Mouse (Mus musculus) forebrain, embryonic 12.5 days (tissue): ENCODE data around the gene Slc22a12. TPM values are rescaled to one million over a fixed set of nuclear protein-coding genes. Genes with fewer than 3 reads are reported as not detected.

Source experiments
- ATAC-seq: fragments of 200-750 bp; cut with Nextera tagmentation; 2 replicates; pipeline ENCODE4 v1.8.0; 2017; ENCODE audit warnings: moderate TSS enrichment; ENCODE audit not compliant: low FRiP score
- H3K27ac ChIP-seq: fragments of 300-500 bp; sonication (generic); 2 replicates; pipeline ENCODE4 v1.5.1; 2016; ENCODE audit warnings: mild to moderate bottlenecking
- H3K27me3 ChIP-seq: fragments of 300-500 bp; sonication (generic); 2 replicates; pipeline ENCODE4 v1.6.1; 2016; ENCODE audit warnings: mild to moderate bottlenecking
- H3K36me3 ChIP-seq: fragments of 300-500 bp; sonication (generic); replicated peaks from 2 replicates; pipeline ENCODE4 v1.6.1; 2016; ENCODE audit warnings: mild to moderate bottlenecking
- H3K4me1 ChIP-seq: fragments of 300-500 bp; sonication (generic); 2 replicates; pipeline ENCODE4 v1.6.1; 2016
- H3K4me2 ChIP-seq: fragments of 300-500 bp; sonication (generic); 2 replicates; pipeline ENCODE4 v1.6.1; 2016; ENCODE audit warnings: mild to moderate bottlenecking, moderate library complexity
- H3K4me3 ChIP-seq: fragments of 300-500 bp; sonication (generic); replicated peaks from 2 replicates; pipeline ENCODE4 v1.5.1; 2016; ENCODE audit warnings: mild to moderate bottlenecking
- H3K9ac ChIP-seq: fragments of 300-500 bp; sonication (generic); 2 replicates; pipeline ENCODE4 v1.6.1; 2016; ENCODE audit warnings: mild to moderate bottlenecking
- H3K9me3 ChIP-seq: fragments of 300-500 bp; sonication (generic); 2 replicates; pipeline ENCODE4 v1.6.1; 2016
- WGBS: fragments of 180-500 bp; shearing (Covaris S2); methylation state at CpG from one replicate; pipeline ENCODE4 v1.1.7; 2016; 5-methylcytosine and 5-hydroxymethylcytosine counted together
- polyA plus RNA-seq: library from polyadenylated mRNA; unstranded; fragments of >200 nt; fragmentation: Nextera tagmentation; extraction: Ambion mirVana; gene quantifications from 2 replicates; pipeline ENCODE4 v1.2.1, GENCODE M21; 2016

Slc22a12 gene
- polyA plus RNA-seq, 1 experiment from 2014 or later, result not detected

DNA sequence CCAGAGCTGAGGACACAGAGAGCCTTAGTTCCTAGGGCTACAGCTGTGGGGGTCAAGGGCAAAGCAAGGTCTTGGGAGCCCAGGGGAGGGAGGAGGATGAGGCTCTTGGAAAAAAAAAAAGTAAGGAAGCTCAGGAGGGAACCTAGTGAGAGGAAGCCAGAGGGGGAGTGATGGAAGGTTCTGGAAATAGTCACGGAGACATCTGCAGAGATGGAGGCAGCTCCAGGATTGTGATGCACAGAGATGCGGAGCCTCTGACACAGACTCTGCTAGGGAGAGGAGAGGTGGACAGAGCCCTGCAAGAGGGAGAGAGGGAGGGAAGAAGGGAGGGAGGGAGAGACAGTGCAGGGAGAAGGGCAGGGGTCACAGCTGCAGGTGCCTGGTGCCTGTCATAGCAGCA, 32.3 kb downstream of the Slc22a12 start:
- Histone ChIP-seq H3K4me3 (no peak overlapping the region), H3K27ac (no peak overlapping the region), H3K27me3 (no peaks in the 10 kb centered on the region; the same call in 1 of the 2 replicates)

DNA sequence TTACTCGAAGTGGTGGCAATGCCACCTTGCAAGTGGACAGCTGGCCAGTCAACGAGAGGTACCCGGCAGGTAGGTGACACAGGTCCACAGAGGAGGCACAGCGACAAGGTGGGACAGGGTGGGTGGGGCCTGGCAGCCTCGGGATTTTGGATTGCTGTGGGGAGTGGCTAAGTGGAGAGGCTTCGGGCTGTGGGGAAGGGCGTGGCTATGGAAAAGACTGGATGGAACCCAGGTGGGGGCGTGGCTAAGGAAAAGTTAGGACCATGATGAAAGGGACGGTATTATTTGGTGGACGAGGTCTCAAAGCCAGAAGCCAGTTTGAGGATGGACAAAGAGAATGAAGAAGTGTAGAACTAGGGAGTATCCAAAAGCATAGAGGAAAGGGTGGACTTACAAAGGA, 33.0 kb downstream of the Slc22a12 start:
- no peak overlapping the region for H3K4me3 ChIP-seq
- H3K36me3 ChIP-seq, result peaks cover 37% of the 10 kb centered on the region
- H3K4me2 ChIP-seq, result no peak overlapping the region
- no peak overlapping the region for H3K9ac ChIP-seq
- no peaks in the 10 kb centered on the region for H3K9me3 ChIP-seq
- ATAC-seq, result no peak
- H3K27ac ChIP-seq, result no peak overlapping the region
- peaks cover 46% of the 10 kb centered on the region for H3K4me1 ChIP-seq
- no peaks in the 10 kb centered on the region; the same call in 1 of the 2 replicates for H3K27me3 ChIP-seq
- 81% methylated on average over 10 of the region's 10 CpGs for WGBS

More for the DNA sequence above, 32.3 kb downstream of the Slc22a12 start:
- peaks cover 31% of the 10 kb centered on the region for H3K36me3 ChIP-seq
- no peaks in the 10 kb centered on the region for H3K9me3 ChIP-seq
- no peak overlapping the region for H3K4me2 ChIP-seq
- no peak overlapping the region for H3K9ac ChIP-seq
- ATAC-seq, result no peak
- 92% methylated on average over 2 of the region's 2 CpGs for WGBS
- H3K4me1 ChIP-seq, result peaks cover 44% of the 10 kb centered on the region

DNA sequence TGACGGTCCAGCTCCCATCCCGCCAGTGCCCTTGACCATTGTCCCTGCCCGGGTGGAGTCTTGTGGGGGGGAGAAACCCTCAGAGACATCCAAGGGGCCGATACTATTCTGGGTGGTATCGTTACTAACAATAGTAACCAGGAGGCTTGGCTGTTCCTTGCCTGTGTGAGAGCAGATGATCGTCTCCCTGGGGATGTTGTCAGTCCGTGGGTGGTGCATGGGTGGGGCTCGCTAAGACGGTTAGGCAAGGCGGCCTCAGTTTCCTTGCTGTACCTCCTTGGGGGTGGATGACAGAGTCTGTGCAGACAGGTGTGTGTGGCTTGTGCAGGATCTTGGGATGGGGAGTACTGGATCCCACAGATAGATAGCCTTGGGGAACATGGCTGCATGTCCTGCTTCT, 35.4 kb downstream of the Slc22a12 start:
- Histone ChIP-seq H3K4me3 (no peak overlapping the region), H3K9ac (no peak overlapping the region), H3K9me3 (no peaks in the 10 kb centered on the region), H3K27me3 (no peaks in the 10 kb centered on the region; the same call in 1 of the 2 replicates), H3K36me3 (peaks cover 35% of the 10 kb centered on the region), H3K4me2 (no peak overlapping the region), H3K4me1 (peaks cover 47% of the 10 kb centered on the region), H3K27ac (no peak overlapping the region)
- 62% methylated on average over 10 of the region's 10 CpGs for whole genome bisulfite sequencing
- ATAC-seq, result no peak

DNA sequence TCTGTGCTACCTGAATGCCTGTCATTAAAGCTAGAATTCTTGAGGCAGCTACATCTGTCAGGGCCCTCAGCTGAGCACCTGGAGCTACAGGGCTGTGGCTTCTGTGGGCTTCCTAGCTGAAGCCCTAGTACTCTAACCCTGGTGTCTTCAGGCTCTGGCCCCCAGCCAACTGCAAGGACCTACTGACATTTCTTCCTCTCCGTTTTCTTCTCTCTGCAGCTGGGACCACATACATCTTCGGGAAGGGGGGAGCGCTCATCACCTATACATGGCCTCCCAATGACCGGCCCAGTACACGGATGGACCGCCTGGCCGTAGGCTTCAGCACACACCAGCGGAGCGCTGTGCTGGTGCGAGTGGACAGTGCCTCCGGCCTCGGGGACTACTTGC, 38.2 kb downstream of the Slc22a12 start:
- no peaks in the 10 kb centered on the region for H3K9me3 ChIP-seq
- H3K4me1 ChIP-seq, result peaks cover 70% of the 10 kb centered on the region
- peaks cover 12% of the 10 kb centered on the region for H3K27me3 ChIP-seq
- no peak overlapping the region for H3K4me3 ChIP-seq
- peaks cover 20% of the 10 kb centered on the region for H3K36me3 ChIP-seq
- WGBS, result 89% methylated on average over 12 of the region's 12 CpGs
- peak overlapping the region; percentile 50 for H3K27ac ChIP-seq
- ATAC-seq, result no peak
- peak overlapping the region; percentile 6; the same call in 1 of the 2 replicates for H3K4me2 ChIP-seq
- peak overlapping the region; percentile 33; the same call in 1 of the 2 replicates for H3K9ac ChIP-seq

DNA sequence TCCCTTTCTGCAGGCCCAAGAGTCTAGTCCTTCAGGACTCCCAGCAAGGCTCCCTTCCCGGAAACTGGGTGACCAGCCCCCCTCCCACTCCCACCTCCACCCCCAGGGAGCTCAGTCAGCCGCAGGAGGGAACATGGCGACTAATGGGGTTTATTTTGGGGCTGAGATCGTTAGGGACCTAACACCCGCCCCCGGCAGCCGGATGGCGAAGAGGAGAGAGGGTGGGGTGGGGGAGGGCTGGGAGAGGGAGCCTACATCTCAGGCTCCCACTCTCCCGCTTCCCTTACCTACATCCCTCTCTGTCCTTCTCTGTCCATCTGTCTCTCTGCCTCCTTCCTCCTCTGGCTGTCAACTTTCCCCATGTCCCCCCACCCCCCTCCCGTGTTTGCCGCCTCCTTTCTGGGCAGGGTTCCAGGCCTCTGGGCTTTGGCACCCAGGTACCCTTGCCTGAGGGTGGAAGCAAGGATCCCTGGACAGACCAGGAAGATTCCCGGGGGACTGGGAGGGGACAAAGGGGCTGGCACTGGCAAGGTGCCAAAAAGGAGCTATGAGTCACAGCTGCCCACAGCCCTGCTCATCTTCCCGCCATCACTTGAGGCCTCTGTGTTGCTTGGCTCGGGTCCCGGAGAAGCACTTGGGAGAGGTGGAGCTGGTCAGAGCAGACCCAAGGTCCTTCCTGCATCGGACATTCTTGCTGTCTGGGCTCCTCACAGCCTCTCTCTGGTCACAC, 38.7 kb downstream of the Slc22a12 start:
- H3K9me3 ChIP-seq, result no peaks in the 10 kb centered on the region
- peak; percentile 4; the same call in 1 of the 2 replicates for ATAC-seq
- no peak overlapping the region for H3K4me3 ChIP-seq
- peaks cover 15% of the 10 kb centered on the region for H3K36me3 ChIP-seq
- H3K4me1 ChIP-seq, result peaks cover 76% of the 10 kb centered on the region
- H3K27me3 ChIP-seq, result peaks cover 17% of the 10 kb centered on the region
- peak overlapping the region; percentile 33; the same call in 1 of the 2 replicates for H3K9ac ChIP-seq
- peak overlapping the region; percentile 50 for H3K27ac ChIP-seq
- 54% methylated on average over 16 of the region's 16 CpGs for WGBS
- H3K4me2 ChIP-seq, result peak overlapping the region; percentile 6

DNA sequence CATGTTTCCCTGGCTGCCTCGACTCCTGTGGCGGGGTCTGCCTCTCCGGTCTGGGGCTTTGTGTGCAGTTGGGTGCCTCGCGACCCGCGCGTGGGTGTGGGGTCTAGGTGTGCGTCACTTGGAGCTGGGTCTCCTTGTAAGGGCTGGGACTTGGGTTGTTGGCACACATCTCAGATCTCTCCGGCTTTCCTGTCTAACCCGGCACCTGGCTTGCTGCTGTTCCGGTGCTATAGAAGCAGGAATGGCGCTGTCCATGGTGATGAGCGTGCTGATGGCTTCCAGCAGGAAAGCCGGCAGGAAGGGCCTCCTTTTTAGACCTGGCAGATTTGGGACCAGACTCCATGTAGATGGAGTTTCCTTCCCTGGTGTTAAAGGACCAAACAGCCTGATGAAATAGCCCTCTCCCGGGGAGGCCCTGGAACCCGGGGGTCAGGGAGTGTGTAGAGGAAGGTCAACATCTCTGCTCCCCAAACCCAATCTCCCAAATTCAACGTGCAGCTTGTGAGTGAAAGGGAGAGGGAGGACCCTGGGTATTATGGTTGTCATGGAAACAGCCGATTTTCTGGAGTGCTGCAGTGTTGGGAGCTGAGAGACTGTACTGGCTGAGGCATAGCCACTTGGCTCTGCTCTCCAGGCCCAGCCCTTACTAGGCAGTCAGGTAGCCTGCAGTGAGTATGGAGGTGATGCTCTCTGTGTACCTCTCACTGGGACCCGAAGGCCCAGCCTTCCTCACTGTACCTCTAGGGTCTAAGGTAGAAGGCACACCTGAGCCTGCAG, 40.1 kb downstream of the Slc22a12 start:
- Histone ChIP-seq H3K4me2 (peak overlapping the region; percentile 97), H3K4me1 (peaks cover 83% of the 10 kb centered on the region), H3K27ac (peak overlapping the region; percentile 87), H3K36me3 (peaks cover 15% of the 10 kb centered on the region), H3K27me3 (peaks cover 26% of the 10 kb centered on the region), H3K9me3 (no peaks in the 10 kb centered on the region), H3K9ac (peak overlapping the region; percentile 67), H3K4me3 (peak overlapping the region; percentile 53)
- 4% methylated on average over 20 of the region's 20 CpGs for WGBS
- peak; percentile 52 for ATAC-seq

DNA sequence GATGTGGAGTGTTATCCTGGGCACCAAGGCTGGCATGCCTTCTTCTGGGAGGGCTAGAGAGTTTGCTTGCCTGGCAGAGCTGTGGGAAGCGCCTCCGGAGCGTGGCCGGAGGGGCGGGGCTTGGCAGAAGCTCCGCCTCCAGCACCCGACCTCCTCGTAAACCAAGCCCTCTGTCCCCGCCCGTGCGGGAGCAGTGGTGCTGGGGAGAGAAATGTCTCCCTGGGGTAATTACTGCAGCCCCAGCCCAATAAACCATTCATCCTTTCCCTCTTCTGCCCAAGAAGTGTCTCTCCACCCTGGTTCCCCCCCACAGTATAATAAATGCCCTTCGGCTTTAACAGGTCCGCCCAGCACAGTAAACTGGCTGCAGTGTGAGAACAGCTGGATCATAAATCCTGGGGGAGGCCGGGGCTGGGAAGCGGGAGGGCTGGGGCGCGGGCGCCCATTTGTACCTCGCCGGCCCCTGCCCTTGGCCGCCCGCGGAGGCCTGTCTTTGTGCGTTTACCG, 40.7 kb downstream of the Slc22a12 start:
- no peaks in the 10 kb centered on the region for H3K9me3 ChIP-seq
- 0% methylated on average over 25 of the region's 25 CpGs for WGBS
- peak overlapping the region; percentile 97 for H3K4me2 ChIP-seq
- ATAC-seq, result peak; percentile 55
- peak overlapping the region; percentile 67 for H3K9ac ChIP-seq
- peaks cover 80% of the 10 kb centered on the region for H3K4me1 ChIP-seq
- peaks cover 26% of the 10 kb centered on the region for H3K27me3 ChIP-seq
- H3K27ac ChIP-seq, result peak overlapping the region; percentile 87
- peaks cover 15% of the 10 kb centered on the region for H3K36me3 ChIP-seq
- H3K4me3 ChIP-seq, result peak overlapping the region; percentile 53

DNA sequence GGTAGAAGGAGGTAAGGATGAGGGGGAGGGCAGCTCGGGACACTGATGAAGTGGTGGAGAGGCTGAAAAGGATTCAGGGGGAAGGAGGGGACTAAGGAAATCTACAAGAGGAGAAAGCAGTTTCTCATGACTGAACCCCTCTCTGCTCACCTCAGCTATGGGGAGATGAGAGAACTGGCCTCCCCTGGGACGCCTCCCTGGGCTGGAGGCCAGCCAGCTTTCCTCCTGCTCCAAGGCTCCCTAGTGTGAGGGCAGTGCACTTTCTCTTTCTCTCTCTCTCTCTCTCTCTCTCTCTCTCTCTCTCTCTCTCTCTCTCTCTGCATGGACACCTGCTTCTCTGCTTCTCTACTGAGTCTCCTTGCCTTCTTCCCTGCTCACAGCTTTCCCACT, 42.2 kb downstream of the Slc22a12 start:
- 38% methylated on average over 2 of the region's 2 CpGs for WGBS
- Histone ChIP-seq H3K4me1 (peaks cover 87% of the 10 kb centered on the region), H3K4me3 (peak overlapping the region; percentile 83), H3K27me3 (peaks cover 33% of the 10 kb centered on the region), H3K36me3 (peaks cover 10% of the 10 kb centered on the region), H3K9me3 (no peaks in the 10 kb centered on the region), H3K4me2 (peak overlapping the region; percentile 97), H3K27ac (peak overlapping the region; percentile 39; the same call in 1 of the 2 replicates), H3K9ac (peak overlapping the region; percentile 93; the same call in 1 of the 2 replicates)
- no peak for ATAC-seq

DNA sequence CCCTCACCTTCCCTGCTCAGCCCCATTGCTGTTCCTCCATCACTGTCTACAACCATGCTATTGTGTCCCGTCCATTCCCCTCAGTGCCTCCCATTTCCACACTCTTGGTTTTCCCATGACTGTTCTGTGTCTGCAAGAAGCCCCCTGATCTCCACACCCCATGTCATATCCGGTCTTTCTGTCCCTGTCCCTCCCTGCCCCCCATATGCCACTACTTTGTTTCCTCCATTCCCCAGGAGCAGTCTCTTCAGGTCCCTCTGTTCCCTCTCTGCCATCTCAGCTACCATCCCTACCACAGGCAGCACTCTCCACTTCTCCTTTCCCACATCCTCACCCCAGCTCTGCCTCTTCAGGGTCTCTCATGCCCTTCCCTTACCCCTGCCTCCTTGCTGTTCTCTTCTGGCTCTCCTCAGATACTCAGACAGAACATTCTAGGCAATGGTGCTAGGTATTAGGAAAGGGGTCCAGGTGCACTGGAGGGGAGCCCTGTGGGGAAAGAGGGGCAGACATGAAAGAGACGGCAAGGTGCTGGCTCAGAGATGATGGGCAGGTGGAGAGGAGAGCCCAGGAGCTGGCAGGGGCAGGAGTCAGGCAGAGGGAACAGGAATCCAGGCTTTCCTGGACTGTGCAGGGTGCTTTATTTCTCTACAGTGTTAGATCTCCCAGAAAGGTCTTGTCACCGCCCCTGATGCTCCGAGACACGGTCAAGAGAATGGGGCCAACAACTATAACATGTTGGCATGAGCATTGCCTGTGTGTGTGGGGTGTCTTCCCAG, 42.8 kb downstream of the Slc22a12 start:
- Histone ChIP-seq H3K27ac (peak overlapping the region; percentile 39), H3K9me3 (no peaks in the 10 kb centered on the region), H3K4me3 (peak overlapping the region; percentile 83), H3K9ac (peak overlapping the region; percentile 93), H3K36me3 (peaks cover 4% of the 10 kb centered on the region; the same call in 1 of the 2 replicates), H3K4me1 (peaks cover 90% of the 10 kb centered on the region), H3K4me2 (peak overlapping the region; percentile 97), H3K27me3 (peaks cover 39% of the 10 kb centered on the region)
- 58% methylated on average over 6 of the region's 6 CpGs for WGBS
- no peak for ATAC-seq

DNA sequence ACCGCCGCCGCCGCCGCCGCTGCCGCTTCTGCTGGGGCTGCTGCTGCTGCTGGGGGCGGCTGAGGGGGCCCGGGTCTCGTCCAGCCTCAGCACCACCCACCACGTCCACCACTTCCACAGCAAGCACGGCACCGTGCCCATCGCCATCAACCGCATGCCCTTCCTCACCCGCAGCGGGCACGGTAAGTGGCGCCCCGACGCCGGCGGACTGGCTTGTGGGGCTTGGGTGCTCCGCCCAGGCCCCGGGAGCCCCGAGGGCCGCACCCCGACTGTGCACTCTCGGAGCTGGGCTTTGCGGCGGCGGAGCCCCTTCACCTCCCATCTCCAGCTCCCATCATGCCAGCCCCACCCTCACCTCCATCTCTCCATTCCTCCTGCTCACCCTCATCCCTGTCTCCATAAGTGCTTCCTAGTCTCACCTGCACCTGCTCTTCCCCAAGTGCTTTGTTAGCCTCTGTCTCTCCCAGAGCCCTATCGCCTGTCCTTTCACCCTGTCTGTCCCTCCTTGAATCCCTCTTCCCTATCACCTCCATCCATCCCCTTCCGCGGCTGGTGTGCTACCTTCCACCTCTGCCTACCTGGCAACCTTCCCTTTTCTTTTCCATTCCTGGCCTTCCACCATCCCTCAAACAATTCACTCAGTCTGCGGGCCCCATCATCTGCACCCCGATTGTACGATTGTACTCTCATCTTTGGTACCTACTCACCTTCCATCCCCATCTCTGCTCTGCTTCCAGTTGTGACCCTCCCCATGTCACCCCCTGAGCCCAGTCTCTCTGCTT, 44.3 kb downstream of the Slc22a12 start:
- no peak for ATAC-seq
- Histone ChIP-seq H3K27ac (peak overlapping the region; percentile 88), H3K4me2 (peak overlapping the region; percentile 97), H3K9me3 (no peaks in the 10 kb centered on the region), H3K36me3 (no peaks in the 10 kb centered on the region), H3K4me1 (peaks cover 77% of the 10 kb centered on the region), H3K9ac (peak overlapping the region; percentile 93), H3K27me3 (peaks cover 43% of the 10 kb centered on the region), H3K4me3 (peak overlapping the region; percentile 83)
- WGBS, result 5% methylated on average over 22 of the region's 38 CpGs

DNA sequence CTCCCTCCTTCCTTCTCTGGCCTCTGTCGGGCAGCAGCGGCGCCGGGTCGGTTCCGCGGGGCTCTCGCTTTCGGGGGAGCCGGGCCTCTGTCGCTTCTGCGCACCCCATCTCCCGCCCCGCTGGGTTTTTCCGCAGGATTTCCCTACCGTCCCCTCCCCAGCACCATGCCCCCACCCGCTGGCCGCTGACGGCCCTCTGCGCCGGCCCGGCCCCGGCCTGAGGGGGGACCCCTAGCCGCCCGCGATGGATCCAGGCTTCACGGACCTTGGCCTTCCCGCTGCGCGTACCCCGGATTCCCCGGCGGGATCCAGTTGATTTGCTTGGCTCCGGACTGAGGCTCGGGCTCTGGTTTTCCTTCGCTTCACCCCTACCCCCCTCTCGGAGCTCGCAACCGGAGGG, 45.0 kb downstream of the Slc22a12 start:
- Histone ChIP-seq H3K4me3 (peak overlapping the region; percentile 83), H3K4me2 (peak overlapping the region; percentile 97), H3K9me3 (no peaks in the 10 kb centered on the region), H3K27ac (peak overlapping the region; percentile 88), H3K36me3 (no peaks in the 10 kb centered on the region), H3K27me3 (peaks cover 50% of the 10 kb centered on the region), H3K4me1 (peaks cover 75% of the 10 kb centered on the region), H3K9ac (peak overlapping the region; percentile 93)
- peak; percentile 27 for ATAC-seq
- WGBS, result under 1% methylated on average over 32 of the region's 39 CpGs
